Mouse (Mus musculus): ENCODE data around the gene Chd1. TPM values are rescaled to one million over a fixed set of nuclear protein-coding genes. Genes with fewer than 3 reads are reported as not detected.

Gene Chd1
- 92.2 and 93.7 TPM in 2 replicates for polyA plus RNA-seq (2011; ENCODE audit: insufficient read depth, insufficient read length, low read depth, missing spikeins)

DNA sequence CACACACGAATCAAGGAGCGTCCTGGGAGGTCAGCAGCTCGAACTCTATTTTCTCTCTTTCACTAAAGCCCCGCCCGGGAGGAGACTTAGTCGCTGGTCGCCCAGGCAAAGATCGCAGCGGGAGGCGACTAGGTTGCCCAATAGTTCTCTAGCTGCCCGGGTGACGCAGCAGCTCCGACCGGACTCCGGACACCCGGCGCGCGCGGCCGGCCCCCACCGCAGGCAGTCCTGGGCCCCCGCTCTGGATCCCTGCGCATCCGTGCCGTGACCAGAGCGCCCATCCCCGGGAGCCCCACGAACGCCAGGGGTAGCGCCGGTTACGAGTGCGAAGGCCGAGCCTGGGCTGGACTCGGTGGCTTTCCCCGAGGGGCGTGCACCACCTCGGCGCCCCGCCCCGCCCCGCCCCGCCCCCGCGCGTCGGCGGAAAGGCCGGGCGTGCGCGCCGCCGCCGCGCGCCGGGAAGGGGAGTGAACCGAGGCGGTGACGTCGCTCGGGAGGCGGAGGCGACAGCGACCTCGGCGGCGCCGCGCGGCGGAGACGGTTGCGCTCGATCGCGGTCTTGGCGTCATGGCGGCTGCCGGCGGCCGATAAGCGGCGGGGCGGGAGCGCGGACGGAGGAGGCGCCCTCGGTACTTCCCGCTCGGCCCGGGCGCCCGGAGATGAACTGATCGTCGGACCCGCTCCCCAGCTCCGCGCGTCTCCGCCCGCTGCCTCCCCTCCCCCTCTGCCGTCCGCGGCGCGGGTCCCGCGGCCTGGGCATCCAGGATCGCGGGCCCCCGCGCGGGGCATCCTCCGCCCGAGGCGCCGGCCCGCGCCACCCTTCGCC, at the start of gene Chd1:
TSS of gene Chd1 (plus strand) at position 493 of the 826 bp plus-strand sequence.
- no peaks in the 10 kb centered on the region for H3K4me1 ChIP-seq (ENCODE audit: control insufficient read depth, insufficient read depth, low read length)
- no peak for TF ChIP-seq CTCF (IDR thresholded peaks at IDR 0.05; ENCODE audit: low read depth, low read length)
- TF ChIP-seq POLR2A (IDR thresholded peaks at IDR 0.05; ENCODE audit: insufficient read depth, low read length): peak; percentile 15

GRCm38 (mm10) chr17:15656881-15657607, 47.7 kb upstream of the Chd1 start:
- no peaks in the 10 kb centered on the region for H3K4me1 ChIP-seq (ENCODE audit: control insufficient read depth, insufficient read depth, low read length)
- no peaks in the 10 kb centered on the region for H3K27me3 ChIP-seq (ENCODE audit: control insufficient read depth, insufficient read depth, low read length, poor library complexity, severe bottlenecking)
- H3K9ac ChIP-seq (ENCODE audit: low read depth, poor library complexity, severe bottlenecking): no peak overlapping the region
- H3K4me3 ChIP-seq (ENCODE audit: low read depth, low read length): no peak overlapping the region
- H3K9me3 ChIP-seq (replicated peaks; ENCODE audit: control insufficient read depth, insufficient read depth, low read length, poor library complexity, severe bottlenecking): no peaks in the 10 kb centered on the region
- TF ChIP-seq CTCF (IDR thresholded peaks at IDR 0.05; ENCODE audit: low read depth, low read length) (no peak), EP300 (IDR thresholded peaks at IDR 0.05; ENCODE audit: insufficient read depth, low read depth, low read length) (no peak), POLR2A (IDR thresholded peaks at IDR 0.05; ENCODE audit: insufficient read depth, low read length) (no peak)
- no peak overlapping the region for H3K27ac ChIP-seq (ENCODE audit: insufficient read depth, low read length)
- no peaks in the 10 kb centered on the region for H3K36me3 ChIP-seq (ENCODE audit: control insufficient read depth, insufficient read depth, low read length, poor library complexity, severe bottlenecking)

More for the DNA sequence above, at the start of gene Chd1:
- peaks cover 13% of the 10 kb centered on the region for H3K36me3 ChIP-seq (ENCODE audit: control insufficient read depth, insufficient read depth, low read length, poor library complexity, severe bottlenecking)
- no peaks in the 10 kb centered on the region for H3K27me3 ChIP-seq (ENCODE audit: control insufficient read depth, insufficient read depth, low read length, poor library complexity, severe bottlenecking)
- H3K4me3 ChIP-seq (ENCODE audit: low read depth, low read length): peak within 1 kb of the TSS; percentile 90
- H3K9me3 ChIP-seq (replicated peaks; ENCODE audit: control insufficient read depth, insufficient read depth, low read length, poor library complexity, severe bottlenecking): no peaks in the 10 kb centered on the region
- H3K9ac ChIP-seq (ENCODE audit: low read depth, poor library complexity, severe bottlenecking): peak within 1 kb of the TSS; percentile 100
- H3K27ac ChIP-seq (ENCODE audit: insufficient read depth, low read length): peak within 1 kb of the TSS; percentile 55

DNA sequence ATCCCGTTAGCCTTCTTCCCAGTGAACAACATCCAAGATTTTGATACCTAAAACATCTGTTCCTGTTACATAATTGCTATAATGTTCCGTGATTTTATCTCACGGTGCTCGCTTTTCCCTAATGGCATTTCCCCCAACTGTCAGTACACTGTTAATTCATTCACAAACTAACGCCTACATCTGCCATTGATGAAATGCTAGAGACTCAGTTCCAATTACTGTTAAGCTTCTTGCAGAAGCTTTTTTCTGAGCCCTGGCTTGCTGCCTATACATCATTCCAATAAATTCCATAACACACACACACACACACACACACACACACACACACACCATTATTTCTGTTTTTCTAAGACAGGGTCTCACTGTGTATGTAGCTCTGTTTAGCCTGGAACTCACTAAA, 31.9 kb upstream of the Chd1 start:
- no peaks in the 10 kb centered on the region for H3K4me1 ChIP-seq (ENCODE audit: control insufficient read depth, insufficient read depth, low read length)
- H3K36me3 ChIP-seq (ENCODE audit: control insufficient read depth, insufficient read depth, low read length, poor library complexity, severe bottlenecking): no peaks in the 10 kb centered on the region
- H3K27me3 ChIP-seq (ENCODE audit: control insufficient read depth, insufficient read depth, low read length, poor library complexity, severe bottlenecking): peaks cover 1% of the 10 kb centered on the region; the same call in 1 of the 2 replicates
- no peak overlapping the region for H3K4me3 ChIP-seq (ENCODE audit: low read depth, low read length)
- H3K9ac ChIP-seq (ENCODE audit: low read depth, poor library complexity, severe bottlenecking): no peak overlapping the region
- TF ChIP-seq CTCF (IDR thresholded peaks at IDR 0.05; ENCODE audit: low read depth, low read length) (no peak), POLR2A (IDR thresholded peaks at IDR 0.05; ENCODE audit: insufficient read depth, low read length) (no peak), EP300 (IDR thresholded peaks at IDR 0.05; ENCODE audit: insufficient read depth, low read depth, low read length) (no peak)
- H3K27ac ChIP-seq (ENCODE audit: insufficient read depth, low read length): no peak overlapping the region
- no peaks in the 10 kb centered on the region for H3K9me3 ChIP-seq (replicated peaks; ENCODE audit: control insufficient read depth, insufficient read depth, low read length, poor library complexity, severe bottlenecking)

DNA sequence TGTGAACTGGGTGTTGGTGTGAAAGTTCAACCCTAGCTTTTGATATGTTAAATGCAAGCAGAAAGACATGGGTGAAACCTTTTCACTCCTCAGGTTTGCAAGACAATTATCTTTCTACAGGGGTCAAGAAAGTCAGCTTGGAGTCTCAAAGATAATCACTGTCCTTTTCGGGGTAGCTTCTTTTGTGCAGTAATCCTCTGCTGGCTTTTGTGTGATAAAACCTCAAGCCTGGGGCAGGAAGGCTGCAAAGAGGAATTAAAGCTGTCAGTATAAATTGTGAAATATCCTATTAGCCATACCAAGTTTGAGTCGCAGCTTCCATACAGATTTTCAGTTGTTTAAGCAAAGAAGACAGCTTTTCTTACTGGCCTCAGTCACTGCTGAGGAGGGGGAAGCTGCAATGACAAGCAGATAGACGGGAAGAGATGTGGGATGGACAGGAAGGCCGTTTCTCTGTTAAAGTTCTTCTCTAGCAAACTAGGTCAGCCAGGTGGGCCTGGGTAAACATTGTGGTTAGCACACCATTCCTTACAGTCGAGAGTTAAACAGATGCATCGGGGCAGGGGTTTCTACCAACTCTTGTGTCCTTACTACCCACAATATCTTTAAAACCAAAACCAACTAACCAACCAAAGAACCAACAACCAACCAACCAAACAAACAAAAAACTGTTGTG, 26.7 kb upstream of the Chd1 start:
- Histone ChIP-seq H3K27ac (ENCODE audit: insufficient read depth, low read length) (peak overlapping the region; percentile 61; the same call in 1 of the 2 replicates), H3K4me1 (ENCODE audit: control insufficient read depth, insufficient read depth, low read length) (peaks cover 2% of the 10 kb centered on the region), H3K27me3 (ENCODE audit: control insufficient read depth, insufficient read depth, low read length, poor library complexity, severe bottlenecking) (peaks cover 1% of the 10 kb centered on the region; the same call in 1 of the 2 replicates), H3K4me3 (ENCODE audit: low read depth, low read length) (no peak overlapping the region), H3K9me3 (replicated peaks; ENCODE audit: control insufficient read depth, insufficient read depth, low read length, poor library complexity, severe bottlenecking) (no peaks in the 10 kb centered on the region), H3K9ac (ENCODE audit: low read depth, poor library complexity, severe bottlenecking) (no peak overlapping the region), H3K36me3 (ENCODE audit: control insufficient read depth, insufficient read depth, low read length, poor library complexity, severe bottlenecking) (no peaks in the 10 kb centered on the region)
- TF ChIP-seq CTCF (IDR thresholded peaks at IDR 0.05; ENCODE audit: low read depth, low read length): no peak
- TF ChIP-seq EP300 (IDR thresholded peaks at IDR 0.05; ENCODE audit: insufficient read depth, low read depth, low read length): no peak
- no peak for TF ChIP-seq POLR2A (IDR thresholded peaks at IDR 0.05; ENCODE audit: insufficient read depth, low read length)

DNA sequence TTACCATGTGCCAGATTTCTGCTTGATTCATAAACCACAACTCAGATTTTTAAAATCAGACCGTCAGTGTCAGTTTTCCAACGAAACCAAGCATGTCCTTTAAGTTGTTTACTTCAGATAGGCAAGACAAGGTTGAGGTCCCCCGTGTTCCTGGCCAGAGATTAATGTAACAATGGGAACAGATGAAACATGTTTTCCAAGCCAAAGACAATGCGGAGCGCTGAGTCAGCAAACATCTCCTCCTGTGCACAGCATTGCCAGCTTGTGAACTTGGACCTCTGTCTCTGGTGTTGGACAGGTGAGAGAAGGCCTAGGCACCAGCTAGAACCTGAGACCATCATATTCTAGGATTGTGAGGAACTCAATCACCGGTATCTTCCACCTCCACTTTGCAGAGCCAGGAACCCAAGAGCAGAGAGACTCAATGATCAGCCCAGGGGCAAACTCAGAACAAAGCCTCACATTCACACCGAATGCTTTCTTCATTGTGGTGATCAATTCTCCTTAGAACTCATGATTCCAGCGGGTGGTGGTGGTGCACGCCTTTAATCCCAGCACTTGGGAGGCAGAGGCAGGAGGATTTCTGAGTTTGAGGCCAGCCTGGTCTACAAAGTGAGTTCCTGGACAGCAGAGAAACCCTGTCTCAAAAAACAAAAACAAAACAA, 24.7 kb upstream of the Chd1 start:
- H3K9ac ChIP-seq (ENCODE audit: low read depth, poor library complexity, severe bottlenecking): no peak overlapping the region
- no peak for TF ChIP-seq CTCF (IDR thresholded peaks at IDR 0.05; ENCODE audit: low read depth, low read length)
- 0 out of 2 replicates have a peak, but pooled peaks have one; percentile 18 for TF ChIP-seq EP300 (IDR thresholded peaks at IDR 0.05; ENCODE audit: insufficient read depth, low read depth, low read length)
- no peaks in the 10 kb centered on the region for H3K9me3 ChIP-seq (replicated peaks; ENCODE audit: control insufficient read depth, insufficient read depth, low read length, poor library complexity, severe bottlenecking)
- peaks cover 2% of the 10 kb centered on the region for H3K4me1 ChIP-seq (ENCODE audit: control insufficient read depth, insufficient read depth, low read length)
- H3K27ac ChIP-seq (ENCODE audit: insufficient read depth, low read length): no peak overlapping the region
- peaks cover 1% of the 10 kb centered on the region; the same call in 1 of the 2 replicates for H3K27me3 ChIP-seq (ENCODE audit: control insufficient read depth, insufficient read depth, low read length, poor library complexity, severe bottlenecking)
- H3K36me3 ChIP-seq (ENCODE audit: control insufficient read depth, insufficient read depth, low read length, poor library complexity, severe bottlenecking): no peaks in the 10 kb centered on the region
- H3K4me3 ChIP-seq (ENCODE audit: low read depth, low read length): no peak overlapping the region
